Mouse (Mus musculus) CH12.LX (cell line): Measurements from ENCODE around the gene Cers6. TPM values are rescaled to one million over a fixed set of nuclear protein-coding genes. Genes with fewer than 3 reads are reported as not detected.

Source experiments
- DNase-seq: peaks from one replicate; pipeline ENCODE4 v3.0.0-alpha.2; 2013; ENCODE audit errors: extremely low read depth
- H3K27ac ChIP-seq: 2 replicates; pipeline ENCODE4 v1.5.1; 2012; ENCODE audit warnings: low read depth, mild to moderate bottlenecking, control low read depth, moderate library complexity; ENCODE audit not compliant: insufficient read depth
- H3K27me3 ChIP-seq: replicated peaks from 2 replicates; pipeline ENCODE3; 2012; ENCODE audit warnings: inconsistent platforms
- H3K36me3 ChIP-seq, 2 experiments: replicated peaks in 1 of 2; 2 replicates each; pipeline versions ENCODE3 to v1.6.1; 2012; ENCODE audit warnings: inconsistent platforms in 1 of 2, low read length in 1 of 2, mild to moderate bottlenecking in 1 of 2, mixed read lengths in 1 of 2, moderate library complexity in 1 of 2; ENCODE audit not compliant: control insufficient read depth in 1 of 2, insufficient read depth in 1 of 2
- H3K4me1 ChIP-seq, 2 experiments: 2 replicates each; pipeline ENCODE4 v1.6.1; 2012; ENCODE audit warnings: inconsistent platforms in 1 of 2, moderate library complexity in 1 of 2; ENCODE audit not compliant: insufficient read depth in 2 of 2, control insufficient read depth in 1 of 2
- H3K4me2 ChIP-seq: 2 replicates; pipeline ENCODE4 v1.6.1; 2012; ENCODE audit warnings: low read depth, mild to moderate bottlenecking, control low read depth; ENCODE audit not compliant: poor library complexity, insufficient read depth, severe bottlenecking
- H3K4me3 ChIP-seq, 3 experiments: fragments of 150-350 bp in 1 of 3; sonication (generic) in 1 of 3; replicated peaks in 1 of 3; 2 replicates each; pipeline versions ENCODE3 to v1.5.1; 2011 to 2012; ENCODE audit warnings: low read depth in 2 of 3, low read length in 2 of 3, mild to moderate bottlenecking in 2 of 3, moderate library complexity in 2 of 3, control low read depth in 1 of 3, improper control_type of control experiment in 1 of 3, inconsistent platforms in 1 of 3, mixed read lengths in 1 of 3; ENCODE audit not compliant: poor library complexity in 1 of 3
- H3K79me2 ChIP-seq: replicated peaks from 2 replicates; pipeline ENCODE4 v1.6.1; 2012; ENCODE audit warnings: mild to moderate bottlenecking, moderate library complexity; ENCODE audit not compliant: control insufficient read depth, poor library complexity, insufficient read depth, severe bottlenecking; ENCODE audit errors: extremely low read depth
- H3K9ac ChIP-seq: 2 replicates; pipeline ENCODE4 v1.6.1; 2012; ENCODE audit warnings: low read depth, mild to moderate bottlenecking, control low read depth, moderate library complexity; ENCODE audit not compliant: insufficient read depth
- H3K9me3 ChIP-seq: replicated peaks from 2 replicates; pipeline ENCODE3; 2012; ENCODE audit warnings: low read length, inconsistent platforms, mixed read lengths
- CHD1 ChIP-seq: IDR thresholded peaks from 2 replicates; pipeline ENCODE4 v1.6.1; 2012; ENCODE audit warnings: low read depth, low read length, improper control_type of control experiment, inconsistent platforms
- E2F4 ChIP-seq: IDR thresholded peaks from 2 replicates; pipeline ENCODE4 v1.6.1; 2011; ENCODE audit warnings: low read depth, low read length, improper control_type of control experiment; ENCODE audit not compliant: insufficient replicate concordance
- ELF1 ChIP-seq: IDR thresholded peaks from 2 replicates; pipeline ENCODE4 v1.6.1; 2014; ENCODE audit warnings: low read depth, mild to moderate bottlenecking, inconsistent platforms, low read length, improper control_type of control experiment
- EP300 ChIP-seq: IDR thresholded peaks from 2 replicates; pipeline ENCODE4 v1.6.1; 2011; ENCODE audit warnings: low read length, improper control_type of control experiment
- IRF4 ChIP-seq: IDR thresholded peaks from 2 replicates; pipeline ENCODE4 v1.6.1; 2014; ENCODE audit warnings: low read depth, mild to moderate bottlenecking, inconsistent platforms, low read length, improper control_type of control experiment
- JUN ChIP-seq: IDR thresholded peaks from 2 replicates; pipeline ENCODE4 v1.6.1; 2011; ENCODE audit warnings: low read depth, mild to moderate bottlenecking, low read length, improper control_type of control experiment, moderate library complexity; ENCODE audit not compliant: insufficient read depth
- MAX ChIP-seq: IDR thresholded peaks from 2 replicates; pipeline ENCODE4 v1.6.1; 2011; ENCODE audit warnings: low read length, improper control_type of control experiment
- MAZ ChIP-seq: IDR thresholded peaks from 2 replicates; pipeline ENCODE4 v1.6.1; 2012; ENCODE audit warnings: low read depth, mild to moderate bottlenecking, inconsistent platforms, low read length, improper control_type of control experiment, moderate library complexity
- MYC ChIP-seq: IDR thresholded peaks from 2 replicates; pipeline ENCODE4 v1.6.1; 2011; ENCODE audit warnings: low read depth, mild to moderate bottlenecking, improper control_type of control experiment, low read length
- PAX5 ChIP-seq: IDR thresholded peaks from 2 replicates; pipeline ENCODE4 v1.6.1; 2012; ENCODE audit warnings: low read length, inconsistent platforms, mixed read lengths
- POLR2AphosphoS2 ChIP-seq: IDR thresholded peaks from 2 replicates; pipeline ENCODE4 v1.6.1; 2011; ENCODE audit warnings: low read depth, low read length, improper control_type of control experiment
- SIN3A ChIP-seq: IDR thresholded peaks from 2 replicates; pipeline ENCODE4 v1.6.1; 2012; ENCODE audit warnings: low read length, improper control_type of control experiment, inconsistent platforms
- SMC3 ChIP-seq: IDR thresholded peaks from 2 replicates; pipeline ENCODE4 v1.6.1; 2011; ENCODE audit warnings: low read depth, low read length, improper control_type of control experiment
- TBP ChIP-seq: conservative IDR thresholded peaks from 2 replicates; pipeline ENCODE4 v1.6.1; 2011; ENCODE audit warnings: low read depth, low read length, improper control_type of control experiment
- UBTF ChIP-seq: IDR thresholded peaks from 2 replicates; pipeline ENCODE4 v1.6.1; 2012; ENCODE audit warnings: low read depth, mild to moderate bottlenecking, inconsistent platforms, low read length, improper control_type of control experiment, moderate library complexity
- ZMIZ1 ChIP-seq: IDR thresholded peaks from 2 replicates; pipeline ENCODE4 v1.6.1; 2012; ENCODE audit warnings: low read depth, mild to moderate bottlenecking, inconsistent platforms, low read length, improper control_type of control experiment
- ZNF384 ChIP-seq: IDR thresholded peaks from 2 replicates; pipeline ENCODE4 v1.6.1; 2012; ENCODE audit warnings: low read depth, low read length, improper control_type of control experiment, inconsistent platforms
- dilution Hi-C: fragments of 300-500 bp; cut with MboI; formaldehyde crosslinking; loops from 2 replicates; pipeline ENCODE4 v1.14.3; 2020; ENCODE audit warnings: low sequenced_read_pairs; ENCODE audit not compliant: extremely low pct_unique_long_range_greater_than_20kb, extremely low pct_ligation_motif_present
- in situ Hi-C: fragments of 300-500 bp; cut with MboI; formaldehyde crosslinking; loops from 3 replicates; pipeline ENCODE4 v1.14.3; 2019; ENCODE audit warnings: low sequenced_read_pairs, low pct_ligation_motif_present, low pct_unique_long_range_greater_than_20kb, mixed read lengths
- polyA plus RNA-seq: library from polyadenylated mRNA; unstranded; fragments of >175 nt; gene quantifications from 2 replicates; pipeline ENCODE4 v1.2.1, GENCODE M21; 2012; ENCODE audit warnings: low read depth; ENCODE audit not compliant: insufficient read length
- total RNA-seq, 2 experiments: library from RNA; depleted of rRNA; stranded (reverse); fragments of 300-350 nt in 1 of 2; fragments of >200 nt in 1 of 2; gene quantifications; 2 replicates each; pipeline ENCODE4 v1.2.3; 2012 to 2014

Gene Cers6
- total and polyA plus RNA-seq, 3 experiments, result not detected

- no peak overlapping the region for H3K9ac ChIP-seq
- no peak overlapping the region for H3K4me3 ChIP-seq
- no peak for TF ChIP-seq ELF1
- no peak for TF ChIP-seq POLR2AphosphoS2
- no peak for TF ChIP-seq TBP
- TF ChIP-seq E2F4, result no peak
- no peak for TF ChIP-seq MAZ
- TF ChIP-seq SIN3A, result no peak
- no peak for TF ChIP-seq ZNF384
- no peak for TF ChIP-seq CHD1
- TF ChIP-seq MYC, result no peak
- no peaks in the 10 kb centered on the region for H3K36me3 ChIP-seq
- no peaks in the 10 kb centered on the region for H3K9me3 ChIP-seq
- in situ Hi-C loops, result no loop called here
- dilution Hi-C loops, result no loop called here
- no peak overlapping the region for H3K4me2 ChIP-seq
- no peak overlapping the region for H3K27ac ChIP-seq
- H3K79me2 ChIP-seq, result no peaks in the 10 kb centered on the region
- no peaks in the 10 kb centered on the region for H3K27me3 ChIP-seq
- DNase-seq, result no peak
- peaks cover 2 to 3% of the 10 kb centered on the region in 2 experiments; a peak in 1 of 4 replicates for H3K4me1 ChIP-seq
Measured at GRCm38 (mm10) chr2:69138759-69139158, 277.5 kb downstream of the Cers6 start.

GRCm38 (mm10) chr2:69140215-69140614 is 279.0 kb downstream of the Cers6 start:
- DNase-seq, result no peak
- dilution Hi-C loops, result no loop called here
- Histone ChIP-seq H3K4me2 (no peak overlapping the region), H3K4me3 (no peak overlapping the region), H3K79me2 (no peaks in the 10 kb centered on the region), H3K9ac (no peak overlapping the region), H3K27me3 (no peaks in the 10 kb centered on the region), H3K36me3 (no peaks in the 10 kb centered on the region), H3K9me3 (no peaks in the 10 kb centered on the region), H3K27ac (no peak overlapping the region), H3K4me1 (peaks cover 2 to 3% of the 10 kb centered on the region in 2 experiments; a peak in 1 of 4 replicates)
- TF ChIP-seq SIN3A (no peak), EP300 (peak; percentile 27; the same call in 1 of the 2 replicates), PAX5 (no peak), MAX (no peak), SMC3 (no peak), JUN (no peak), ZMIZ1 (no peak), UBTF (no peak), ZNF384 (no peak), CHD1 (no peak), IRF4 (0 out of 2 replicates have a peak, but pooled peaks have one; percentile 14)
- in situ Hi-C loops, result no loop called here
